Mouse (Mus musculus) liver, embryonic 14.5 days (tissue): ENCODE measurements at regions not wholly inside any gene's neighbourhood (a gene's known extent, or its start where the extent isn't known, plus 50 kb on each side); places are given as distances from the start of the nearest gene placed in this dataset.

ENCODE experiments used
- CTCF ChIP-seq: IDR thresholded peaks from 2 replicates; pipeline ENCODE4 v1.5.1; 2016; ENCODE audit warnings: antibody characterized with exemption, low read depth, control low read depth
- EP300 ChIP-seq: IDR thresholded peaks from 2 replicates; pipeline ENCODE4 v1.6.1; 2016; ENCODE audit warnings: antibody characterized with exemption, low read depth

GRCm38 (mm10) chr7:82084473-82084872, 89.2 kb upstream of the Sh3gl3 start:
- TF ChIP-seq CTCF (no peak), EP300 (no peak)
